Mouse (Mus musculus) lung, postnatal 0 days (tissue): Measurements from ENCODE around the gene Cttn. TPM values are rescaled to one million over a fixed set of nuclear protein-coding genes. Genes with fewer than 3 reads are reported as not detected.

Source experiments
- ATAC-seq: fragments of 200-750 bp; cut with Nextera tagmentation; 2 replicates; pipeline ENCODE4 v1.8.0; 2017; ENCODE audit warnings: moderate library complexity
- DNase-seq: peaks from one replicate; pipeline ENCODE4 v3.0.0-alpha.2; 2016; ENCODE audit warnings: low spot score
- H3K27ac ChIP-seq: fragments of 300-500 bp; sonication (generic); 2 replicates; pipeline ENCODE4 v1.5.1; 2014; ENCODE audit warnings: antibody characterized with exemption, mild to moderate bottlenecking, low read length, mixed read lengths
- H3K27me3 ChIP-seq: fragments of 300-500 bp; sonication (generic); replicated peaks from 2 replicates; pipeline ENCODE4 v1.6.1; 2014; ENCODE audit warnings: low read length, mixed read lengths; ENCODE audit not compliant: insufficient read depth
- H3K36me3 ChIP-seq: fragments of 300-500 bp; sonication (generic); 2 replicates; pipeline ENCODE4 v1.6.1; 2014; ENCODE audit warnings: low read length, mixed read lengths; ENCODE audit not compliant: insufficient read depth
- H3K4me1 ChIP-seq: fragments of 300-500 bp; sonication (generic); 2 replicates; pipeline ENCODE4 v1.6.1; 2014; ENCODE audit warnings: antibody characterized with exemption, low read depth, low read length, mixed read lengths; ENCODE audit not compliant: insufficient read depth
- H3K4me2 ChIP-seq: fragments of 300-500 bp; sonication (generic); replicated peaks from 2 replicates; pipeline ENCODE4 v1.6.1; 2014; ENCODE audit warnings: low read depth, mild to moderate bottlenecking, low read length, moderate library complexity, mixed read lengths
- H3K4me3 ChIP-seq: fragments of 300-500 bp; sonication (generic); 2 replicates; pipeline ENCODE4 v1.5.1; 2014; ENCODE audit warnings: low read depth, low read length
- H3K9ac ChIP-seq: fragments of 300-500 bp; sonication (generic); replicated peaks from 2 replicates; pipeline ENCODE4 v1.6.1; 2014; ENCODE audit warnings: low read depth, mild to moderate bottlenecking
- H3K9me3 ChIP-seq: fragments of 300-500 bp; sonication (generic); 2 replicates; pipeline ENCODE4 v1.6.1; 2016; ENCODE audit warnings: low read length, mixed read lengths
- CTCF ChIP-seq: IDR thresholded peaks from 2 replicates; pipeline ENCODE4 v1.5.1; 2016; ENCODE audit warnings: antibody characterized with exemption, mild to moderate bottlenecking
- EP300 ChIP-seq: IDR thresholded peaks from 2 replicates; pipeline ENCODE4 v1.6.1; 2016; ENCODE audit warnings: antibody characterized with exemption, mild to moderate bottlenecking, control low read depth
- WGBS: fragments of 180-500 bp; shearing (Covaris S2); extraction: QIAGEN DNeasy Blood & Tissue Kit; methylation state at CpG from one replicate; pipeline ENCODE4 v1.1.7; 2014; 5-methylcytosine and 5-hydroxymethylcytosine counted together
- polyA plus RNA-seq: library from polyadenylated mRNA; unstranded; fragments of >200 nt; fragmentation: Nextera tagmentation; extraction: Ambion mirVana; gene quantifications from 2 replicates; pipeline ENCODE4 v1.2.1, GENCODE M21; 2015

The Cttn gene
- polyA plus RNA-seq, 1 experiment from 2014 or later, result 128 TPM

DNA sequence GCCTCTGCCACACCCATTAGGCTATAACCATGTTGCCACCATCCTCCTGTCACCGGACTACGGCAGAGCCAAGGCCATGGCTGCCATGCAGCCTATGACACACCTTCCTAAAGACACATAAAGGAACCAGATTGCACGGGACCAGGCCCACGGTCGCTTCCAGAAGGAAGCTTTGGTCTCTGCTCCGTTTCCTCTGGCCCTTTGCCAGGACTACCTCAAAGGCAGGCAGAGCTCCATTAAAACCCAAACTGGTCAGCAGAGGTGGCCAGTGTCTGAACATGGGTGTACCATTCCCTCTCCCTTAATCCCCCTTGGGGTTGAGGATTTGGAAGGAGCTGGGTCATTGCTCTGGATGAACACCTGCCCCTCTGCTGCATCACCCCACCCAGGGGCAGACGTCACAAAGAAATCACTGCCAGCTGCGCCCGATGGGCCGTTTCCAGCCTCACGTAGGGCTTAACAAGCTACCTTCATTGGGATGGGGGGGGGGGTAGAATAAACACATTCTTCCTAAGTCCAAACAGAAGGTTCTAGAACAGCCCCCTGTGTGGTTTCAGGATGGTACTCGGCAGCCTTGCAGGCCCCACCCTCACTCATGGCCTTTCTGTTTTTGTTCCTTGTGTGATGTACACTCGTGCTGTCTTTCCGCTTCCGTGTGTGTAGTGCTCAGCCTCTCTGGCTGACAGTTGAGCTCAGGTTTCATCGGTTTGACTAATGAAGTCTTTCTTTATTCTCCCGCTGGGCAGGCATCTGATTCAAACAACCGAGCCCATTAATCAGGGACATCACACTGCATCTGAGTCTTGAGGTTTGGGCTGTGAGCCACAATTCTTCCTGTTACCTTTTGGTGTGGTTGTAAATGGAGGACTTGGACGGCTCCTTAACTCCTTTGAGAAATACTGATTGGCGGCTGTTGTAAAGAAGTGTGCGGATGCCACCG, 58.6 kb downstream of the Cttn start:
- Histone ChIP-seq H3K4me1 (no peaks in the 10 kb centered on the region), H3K27me3 (no peaks in the 10 kb centered on the region), H3K27ac (no peak overlapping the region), H3K9me3 (no peaks in the 10 kb centered on the region), H3K36me3 (no peaks in the 10 kb centered on the region), H3K4me2 (no peak overlapping the region), H3K9ac (no peak overlapping the region), H3K4me3 (no peak overlapping the region)
- DNase-seq, result no peak
- ATAC-seq, result no peak
- TF ChIP-seq EP300 (no peak), CTCF (no peak)
- WGBS, result 30% methylated on average over 22 of the region's 22 CpGs

DNA sequence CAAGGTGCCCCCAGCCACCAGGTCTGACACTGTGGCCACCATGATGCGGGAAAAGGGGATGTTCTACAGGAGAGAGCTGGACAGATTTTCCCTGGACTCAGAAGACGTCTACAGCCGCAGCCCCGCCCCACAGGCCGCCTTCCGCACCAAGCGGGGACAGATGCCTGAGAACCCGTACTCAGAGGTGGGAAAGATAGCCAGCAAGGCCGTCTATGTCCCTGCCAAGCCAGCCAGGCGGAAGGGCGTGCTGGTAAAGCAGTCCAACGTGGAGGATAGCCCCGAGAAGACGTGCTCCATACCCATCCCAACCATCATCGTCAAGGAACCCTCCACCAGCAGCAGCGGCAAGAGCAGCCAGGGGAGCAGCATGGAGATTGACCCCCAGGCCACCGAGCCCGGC, 61.1 kb downstream of the Cttn start:
- H3K4me1 ChIP-seq, result no peaks in the 10 kb centered on the region
- H3K36me3 ChIP-seq, result no peaks in the 10 kb centered on the region
- DNase-seq (no peak), ATAC-seq (no peak)
- 74% methylated on average over 18 of the region's 18 CpGs for WGBS
- H3K4me2 ChIP-seq, result no peak overlapping the region
- H3K27ac ChIP-seq, result no peak overlapping the region
- TF ChIP-seq CTCF (no peak), EP300 (no peak)
- no peaks in the 10 kb centered on the region for H3K27me3 ChIP-seq
- no peak overlapping the region for H3K9ac ChIP-seq
- H3K9me3 ChIP-seq, result no peaks in the 10 kb centered on the region
- no peak overlapping the region for H3K4me3 ChIP-seq

DNA sequence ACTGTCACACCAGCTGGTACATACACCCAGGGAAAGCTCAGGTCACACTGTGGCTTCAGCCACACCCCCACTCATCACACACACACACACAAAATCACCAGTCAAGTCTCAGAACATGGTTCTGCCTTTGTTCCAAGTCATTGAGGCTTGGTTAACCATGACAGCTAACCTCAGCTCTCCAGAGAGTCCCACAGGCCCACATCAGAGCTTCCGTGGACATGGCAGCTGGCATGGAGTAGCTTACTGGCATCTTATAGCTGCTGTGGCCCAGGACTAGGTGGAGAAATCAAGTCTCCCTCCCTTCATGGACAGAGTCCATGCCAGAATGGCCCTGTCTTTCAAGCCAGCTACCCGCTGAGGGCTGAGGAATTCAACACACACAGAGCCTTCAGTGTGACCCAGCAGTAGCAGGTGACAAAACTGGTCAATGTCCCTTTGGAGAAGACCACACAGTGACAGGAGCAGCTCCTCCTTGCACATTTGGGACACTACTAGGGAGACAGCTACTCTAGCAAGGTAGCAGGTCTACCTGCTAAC, 62.3 kb downstream of the Cttn start:
- Histone ChIP-seq H3K27me3 (no peaks in the 10 kb centered on the region), H3K4me1 (no peaks in the 10 kb centered on the region), H3K4me3 (no peak overlapping the region), H3K36me3 (no peaks in the 10 kb centered on the region), H3K9me3 (no peaks in the 10 kb centered on the region), H3K4me2 (no peak overlapping the region), H3K27ac (no peak overlapping the region), H3K9ac (no peak overlapping the region)
- TF ChIP-seq CTCF, result no peak
- TF ChIP-seq EP300, result no peak
- 84% methylated on average over 2 of the region's 2 CpGs for WGBS
- no peak for ATAC-seq
- no peak for DNase-seq

DNA sequence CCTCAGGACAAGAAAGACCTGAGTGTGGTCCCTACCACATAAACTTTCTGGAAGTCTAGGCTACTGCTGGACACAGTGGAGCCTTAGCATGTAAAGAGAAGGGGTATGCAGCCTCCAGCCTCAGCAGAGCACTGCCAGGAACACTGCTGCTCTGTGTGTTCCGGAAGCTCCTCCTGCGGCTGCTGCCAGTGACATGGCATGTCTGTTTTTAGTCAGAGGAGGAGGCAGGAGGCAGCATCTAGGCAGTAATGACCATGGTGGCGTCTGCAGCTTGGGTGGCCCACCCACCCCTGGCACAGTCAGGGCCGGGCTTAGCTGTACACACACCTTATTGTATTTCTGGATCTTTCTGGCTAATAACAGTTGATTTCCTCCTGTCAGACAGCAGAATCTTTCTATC, 63.1 kb downstream of the Cttn start:
- ATAC-seq (no peak), DNase-seq (no peak)
- no peak overlapping the region for H3K4me3 ChIP-seq
- H3K36me3 ChIP-seq, result no peaks in the 10 kb centered on the region
- WGBS, result 50% methylated on average over 4 of the region's 4 CpGs
- no peaks in the 10 kb centered on the region for H3K9me3 ChIP-seq
- H3K27me3 ChIP-seq, result no peaks in the 10 kb centered on the region
- TF ChIP-seq EP300 (no peak), CTCF (no peak)
- no peak overlapping the region for H3K9ac ChIP-seq
- no peak overlapping the region for H3K27ac ChIP-seq
- H3K4me2 ChIP-seq, result no peak overlapping the region
- H3K4me1 ChIP-seq, result no peaks in the 10 kb centered on the region

DNA sequence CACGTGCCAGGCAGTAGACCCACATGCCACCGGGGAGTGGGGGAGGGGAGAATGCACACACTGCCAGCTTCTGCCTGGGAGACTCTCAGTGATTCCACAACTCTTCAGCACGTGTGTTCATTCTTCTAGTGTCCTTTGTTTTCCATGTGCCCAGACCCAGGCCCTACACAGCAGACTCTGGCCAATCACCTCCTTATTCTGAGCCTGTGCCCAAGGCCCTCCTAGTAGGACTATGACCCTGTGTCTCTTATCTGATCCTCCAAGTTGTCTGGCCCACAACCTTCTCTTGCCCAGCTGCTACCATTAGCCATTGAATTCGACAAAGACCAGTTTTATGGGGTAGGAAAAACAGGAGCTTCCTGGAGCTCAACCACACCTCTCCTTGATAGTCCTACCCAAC, 68.3 kb downstream of the Cttn start:
- Histone ChIP-seq H3K9ac (no peak overlapping the region), H3K27ac (no peak overlapping the region), H3K4me2 (no peak overlapping the region), H3K4me3 (no peak overlapping the region), H3K36me3 (no peaks in the 10 kb centered on the region), H3K4me1 (no peaks in the 10 kb centered on the region), H3K9me3 (no peaks in the 10 kb centered on the region), H3K27me3 (no peaks in the 10 kb centered on the region)
- no peak for DNase-seq
- TF ChIP-seq EP300 (no peak), CTCF (no peak)
- 69% methylated on average over 4 of the region's 4 CpGs for WGBS
- no peak for ATAC-seq

DNA sequence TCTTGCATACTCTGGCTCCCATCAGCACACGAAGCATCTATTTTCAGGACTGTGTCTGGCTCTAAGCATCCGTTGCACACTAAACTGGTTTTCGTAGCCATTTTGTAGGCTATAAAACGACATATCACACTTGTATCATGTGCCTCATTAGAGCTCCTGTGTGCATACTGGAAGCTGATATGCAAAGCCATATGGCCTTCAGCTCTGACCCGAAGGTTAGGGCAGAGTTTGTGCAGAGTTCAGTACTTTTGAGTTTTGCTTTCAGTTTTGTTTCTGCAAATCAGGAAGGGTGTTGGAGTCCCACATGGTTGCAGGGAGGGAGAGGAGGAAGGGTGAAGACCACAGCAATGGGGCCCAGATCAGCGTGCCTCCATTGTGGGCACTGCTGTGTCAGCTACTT, 79.1 kb downstream of the Cttn start:
- H3K4me2 ChIP-seq, result no peak overlapping the region
- H3K9ac ChIP-seq, result no peak overlapping the region
- WGBS, result 84% methylated on average over 6 of the region's 6 CpGs
- no peak for ATAC-seq
- DNase-seq, result no peak
- no peak overlapping the region for H3K4me3 ChIP-seq
- TF ChIP-seq EP300 (no peak), CTCF (no peak)
- H3K9me3 ChIP-seq, result no peaks in the 10 kb centered on the region
- no peak overlapping the region for H3K27ac ChIP-seq
- no peaks in the 10 kb centered on the region for H3K36me3 ChIP-seq
- no peaks in the 10 kb centered on the region for H3K4me1 ChIP-seq
- H3K27me3 ChIP-seq, result no peaks in the 10 kb centered on the region
